Mouse (Mus musculus) stomach, embryonic 15.5 days (tissue): ENCODE results near the gene Gjc2. TPM values are rescaled to one million over a fixed set of nuclear protein-coding genes. Genes with fewer than 3 reads are reported as not detected.

Experiments used
- ATAC-seq: fragments of 200-750 bp; cut with Nextera tagmentation; 2 replicates; pipeline ENCODE4 v1.8.0; 2017; ENCODE audit warnings: low read depth, moderate number of reproducible peaks, moderate TSS enrichment; ENCODE audit not compliant: insufficient read depth, low FRiP score
- H3K27ac ChIP-seq: fragments of 300-500 bp; sonication (generic); 2 replicates; pipeline ENCODE4 v1.5.1; 2015; ENCODE audit warnings: mild to moderate bottlenecking, inconsistent platforms
- H3K27me3 ChIP-seq: fragments of 300-500 bp; sonication (generic); replicated peaks from 2 replicates; pipeline ENCODE4 v1.6.1; 2015; ENCODE audit warnings: inconsistent platforms
- H3K36me3 ChIP-seq: fragments of 300-500 bp; sonication (generic); 2 replicates; pipeline ENCODE4 v1.6.1; 2015; ENCODE audit warnings: inconsistent platforms
- H3K4me1 ChIP-seq: fragments of 300-500 bp; sonication (generic); 2 replicates; pipeline ENCODE4 v1.6.1; 2015; ENCODE audit warnings: inconsistent platforms
- H3K4me2 ChIP-seq: fragments of 300-500 bp; sonication (generic); 2 replicates; pipeline ENCODE4 v1.6.1; 2015; ENCODE audit warnings: mild to moderate bottlenecking, inconsistent platforms
- H3K4me3 ChIP-seq: fragments of 300-500 bp; sonication (generic); replicated peaks from 2 replicates; pipeline ENCODE4 v1.5.1; 2015; ENCODE audit warnings: inconsistent platforms
- H3K9ac ChIP-seq: fragments of 300-500 bp; sonication (generic); 2 replicates; pipeline ENCODE4 v1.6.1; 2015; ENCODE audit warnings: inconsistent platforms
- H3K9me3 ChIP-seq: fragments of 300-500 bp; sonication (generic); 2 replicates; pipeline ENCODE4 v1.6.1; 2016; ENCODE audit warnings: inconsistent platforms
- WGBS: fragments of 180-500 bp; shearing (Covaris S2); methylation state at CpG from one replicate; pipeline ENCODE4 v1.1.7; 2015; 5-methylcytosine and 5-hydroxymethylcytosine counted together
- polyA plus RNA-seq: library from polyadenylated mRNA; unstranded; fragments of >200 nt; fragmentation: Nextera tagmentation; extraction: Ambion mirVana; gene quantifications from 2 replicates; pipeline ENCODE4 v1.2.1, GENCODE M21; 2015

Gjc2 gene
- polyA plus RNA-seq, 1 experiment from 2014 or later: 1.7 TPM

GRCm38 (mm10) chr11:59131348-59131919 is 51.6 kb downstream of the Gjc2 start:
- Histone ChIP-seq H3K36me3 (no peaks in the 10 kb centered on the region), H3K27me3 (peaks cover 37% of the 10 kb centered on the region), H3K9ac (no peak overlapping the region), H3K9me3 (no peaks in the 10 kb centered on the region), H3K27ac (no peak overlapping the region), H3K4me2 (no peak overlapping the region), H3K4me3 (no peak overlapping the region), H3K4me1 (peaks cover 7% of the 10 kb centered on the region; the same call in 1 of the 2 replicates)
- WGBS: 65% methylated on average over 18 of the region's 18 CpGs
- ATAC-seq: no peak

DNA sequence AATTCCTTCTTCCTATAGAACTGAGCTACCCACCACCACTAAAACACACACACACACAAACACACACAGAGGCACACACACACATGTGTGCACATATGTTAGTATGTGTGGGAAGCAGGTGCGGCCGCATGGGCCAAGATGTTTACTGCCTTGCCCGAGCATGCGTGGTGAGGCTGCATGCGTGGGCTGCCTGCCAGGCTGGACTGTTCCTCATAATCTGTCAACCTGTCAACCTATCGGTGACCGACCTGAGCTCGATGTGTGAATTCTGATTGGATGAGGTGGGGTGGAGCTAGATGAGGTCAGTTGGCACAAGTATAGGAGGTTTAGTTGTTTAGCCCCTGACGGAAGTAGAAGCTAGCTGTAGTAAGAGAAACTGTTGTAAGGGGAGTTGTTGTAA is 52.2 kb downstream of the Gjc2 start:
- peaks cover 31% of the 10 kb centered on the region for H3K27me3 ChIP-seq
- H3K4me3 ChIP-seq: no peak overlapping the region
- ATAC-seq: no peak
- WGBS: 63% methylated on average over 9 of the region's 9 CpGs
- no peak overlapping the region for H3K4me2 ChIP-seq
- H3K4me1 ChIP-seq: peaks cover 5% of the 10 kb centered on the region; the same call in 1 of the 2 replicates
- no peak overlapping the region for H3K27ac ChIP-seq
- H3K9ac ChIP-seq: no peak overlapping the region
- no peaks in the 10 kb centered on the region for H3K9me3 ChIP-seq
- no peaks in the 10 kb centered on the region for H3K36me3 ChIP-seq

Other genes with a start within 250 kb of the Gjc2 start
- gene Rnf187, start 244.3 kb downstream of the Gjc2 start, polyA plus RNA-seq: 229 and 235 TPM in 2 replicates
- 42.0 and 45.8 TPM in 2 replicates for gene Hist3h2ba, start 234.3 kb downstream of the Gjc2 start, polyA plus RNA-seq
- 29.6 and 32.2 TPM in 2 replicates for gene Hist3h2a, start 228.5 kb downstream of the Gjc2 start, polyA plus RNA-seq
- 0.19 and 0.28 TPM in 2 replicates for gene Trim17, start 228.5 kb downstream of the Gjc2 start, polyA plus RNA-seq
- gene Trim11, start 205.1 kb downstream of the Gjc2 start, polyA plus RNA-seq: 17.9 and 19.1 TPM in 2 replicates
- 0.73 and 0.80 TPM in 2 replicates for gene Obscn, start 46.8 kb downstream of the Gjc2 start, polyA plus RNA-seq
- gene Iba57, start 19.5 kb downstream of the Gjc2 start, polyA plus RNA-seq: 6.2 and 7.7 TPM in 2 replicates
- 115 and 121 TPM in 2 replicates for gene Guk1, start 9.0 kb upstream of the Gjc2 start, polyA plus RNA-seq
- 84.4 and 90.4 TPM in 2 replicates for gene Mrpl55, start 19.3 kb upstream of the Gjc2 start, polyA plus RNA-seq
- 27.7 and 29.2 TPM in 2 replicates for gene 2310033P09Rik, start 25.1 kb upstream of the Gjc2 start, polyA plus RNA-seq
- 666 and 701 TPM in 2 replicates for gene Arf1, start 45.1 kb upstream of the Gjc2 start, polyA plus RNA-seq
- gene Wnt3a, start 107.5 kb upstream of the Gjc2 start, polyA plus RNA-seq: 0.15 and 0.23 TPM in 2 replicates
- gene Wnt9a, start 123.7 kb upstream of the Gjc2 start, polyA plus RNA-seq: 4.9 and 5.3 TPM in 2 replicates
- gene Prss38, start 192.4 kb upstream of the Gjc2 start, polyA plus RNA-seq: 0.10 TPM in 1 of 2 replicates, not detected in the other